Mouse (Mus musculus) embryonic fibroblast, embryonic 13.5 days (primary cell): ENCODE results near the gene Rab3a.

ENCODE experiments used
- CTCF ChIP-seq: IDR thresholded peaks from 2 replicates; pipeline ENCODE4 v1.5.1; 2011; ENCODE audit warnings: mild to moderate bottlenecking, control low read depth, low read length, moderate library complexity, borderline replicate concordance; ENCODE audit not compliant: insufficient read depth
- POLR2A ChIP-seq: IDR thresholded peaks from 2 replicates; pipeline ENCODE4 v1.6.1; 2011; ENCODE audit warnings: low read depth, mild to moderate bottlenecking, control low read depth, low read length, moderate library complexity

- TF ChIP-seq CTCF (no peak), POLR2A (no peak)
Measured at GRCm38 (mm10) chr8:70775851-70776495, 21.5 kb downstream of the Rab3a start.
